Mouse (Mus musculus) heart, postnatal 0 days (tissue): ENCODE results near the gene Zfp281.

Source experiments
- CTCF ChIP-seq: IDR thresholded peaks from 2 replicates; pipeline ENCODE4 v1.5.1; 2016; ENCODE audit warnings: antibody characterized with exemption, control low read depth, low read depth
- EP300 ChIP-seq: IDR thresholded peaks from 2 replicates; pipeline ENCODE4 v1.6.1; 2016; ENCODE audit warnings: antibody characterized with exemption, low read depth

GRCm38 (mm10) chr1:136598286-136598685 lies 26.4 kb upstream of the Zfp281 start:
- no peak for TF ChIP-seq CTCF
- TF ChIP-seq EP300: no peak
